Mouse (Mus musculus) forebrain, embryonic 14.5 days (tissue): ENCODE results near the gene Hoxd1. TPM values are rescaled to one million over a fixed set of nuclear protein-coding genes. Genes with fewer than 3 reads are reported as not detected.
A peak's percentile ranks its signal among the peaks of the same experiment; 100 is the strongest.

Experiments
- ATAC-seq: fragments of 200-750 bp; cut with Nextera tagmentation; 2 replicates; pipeline ENCODE4 v1.8.0; 2017; ENCODE audit warnings: mild to moderate bottlenecking, moderate library complexity
- DNase-seq: peaks from one replicate; pipeline ENCODE4 v3.0.0-alpha.2; 2015; ENCODE audit warnings: low spot score
- H3K27ac ChIP-seq: fragments of 300-500 bp; sonication (generic); 2 replicates; pipeline ENCODE4 v1.5.1; 2014; ENCODE audit warnings: low read depth, mild to moderate bottlenecking, control low read depth, low read length, moderate library complexity
- H3K27me3 ChIP-seq: fragments of 300-500 bp; sonication (generic); replicated peaks from 2 replicates; pipeline ENCODE4 v1.6.1; 2014; ENCODE audit warnings: low read length, control low read depth, mixed read lengths; ENCODE audit not compliant: control insufficient read depth, insufficient read depth
- H3K36me3 ChIP-seq: fragments of 300-500 bp; sonication (generic); 2 replicates; pipeline ENCODE4 v1.6.1; 2014; ENCODE audit warnings: low read length, control low read depth; ENCODE audit not compliant: control insufficient read depth, insufficient read depth
- H3K4me1 ChIP-seq: fragments of 300-500 bp; sonication (generic); 2 replicates; pipeline ENCODE4 v1.6.1; 2014; ENCODE audit warnings: antibody characterized with exemption, low read length, control low read depth; ENCODE audit not compliant: control insufficient read depth, insufficient read depth
- H3K4me2 ChIP-seq: fragments of 300-500 bp; sonication (generic); 2 replicates; pipeline ENCODE4 v1.6.1; 2014; ENCODE audit warnings: mild to moderate bottlenecking, control low read depth, low read length
- H3K4me3 ChIP-seq: fragments of 300-500 bp; sonication (generic); 2 replicates; pipeline ENCODE4 v1.5.1; 2014; ENCODE audit warnings: low read depth, low read length, control low read depth
- H3K9ac ChIP-seq: fragments of 300-500 bp; sonication (generic); 2 replicates; pipeline ENCODE4 v1.6.1; 2014; ENCODE audit warnings: mild to moderate bottlenecking, low read length, control low read depth, moderate library complexity
- H3K9me3 ChIP-seq: fragments of 300-500 bp; sonication (generic); replicated peaks from 2 replicates; pipeline ENCODE4 v1.6.1; 2016; ENCODE audit warnings: low read length, control low read depth, mixed read lengths; ENCODE audit not compliant: control insufficient read depth
- WGBS: fragments of 180-500 bp; shearing (Covaris S2); extraction: QIAGEN DNeasy Blood & Tissue Kit; methylation state at CpG from one replicate; pipeline ENCODE4 v1.1.7; 2014; 5-methylcytosine and 5-hydroxymethylcytosine counted together
- polyA plus RNA-seq: library from polyadenylated mRNA; unstranded; fragments of >200 nt; fragmentation: Nextera tagmentation; extraction: Ambion mirVana; gene quantifications from 2 replicates; pipeline ENCODE4 v1.2.1, GENCODE M21; 2014

The Hoxd1 gene
- polyA plus RNA-seq = not detected in 2 replicates

- Histone ChIP-seq H3K4me3 (peak within 1 kb of the TSS; percentile 43), H3K9me3 (no peaks in the 10 kb centered on the region), H3K36me3 (no peaks in the 10 kb centered on the region), H3K4me2 (peak within 1 kb of the TSS; percentile 80), H3K27me3 (peaks cover 74% of the 10 kb centered on the region), H3K9ac (peak within 1 kb of the TSS; percentile 25; the same call in 1 of the 2 replicates), H3K4me1 (peaks cover 5% of the 10 kb centered on the region; the same call in 1 of the 2 replicates), H3K27ac (no peak within 1 kb of the TSS)
- WGBS = under 1% methylated on average over 61 of the region's 61 CpGs
- peak; percentile 87 for ATAC-seq
- peak; percentile 61 for DNase-seq
Observed at GRCm38 (mm10) chr2:74762522-74763244, at the start of gene Hoxd1. Hoxd1 (plus strand) TSS chr2:74762980.

GRCm38 (mm10) chr2:74713239-74714150 lies 49.3 kb upstream of the Hoxd1 start:
- H3K9ac ChIP-seq = no peak overlapping the region
- H3K4me1 ChIP-seq = no peaks in the 10 kb centered on the region
- peaks cover 97% of the 10 kb centered on the region for H3K27me3 ChIP-seq
- H3K4me3 ChIP-seq = no peak overlapping the region
- no peaks in the 10 kb centered on the region for H3K36me3 ChIP-seq
- no peak overlapping the region for H3K27ac ChIP-seq
- no peaks in the 10 kb centered on the region for H3K9me3 ChIP-seq
- DNase-seq (no peak), ATAC-seq (no peak)
- 2% methylated on average over 19 of the region's 19 CpGs for WGBS
- no peak overlapping the region for H3K4me2 ChIP-seq

- 3% methylated on average over 18 of the region's 18 CpGs for WGBS
- no peaks in the 10 kb centered on the region for H3K4me1 ChIP-seq
- ATAC-seq (no peak), DNase-seq (no peak)
- no peaks in the 10 kb centered on the region for H3K36me3 ChIP-seq
- H3K27ac ChIP-seq = no peak overlapping the region
- peaks cover 97% of the 10 kb centered on the region for H3K27me3 ChIP-seq
- no peak overlapping the region for H3K4me3 ChIP-seq
- H3K9ac ChIP-seq = no peak overlapping the region
- no peaks in the 10 kb centered on the region for H3K9me3 ChIP-seq
- no peak overlapping the region for H3K4me2 ChIP-seq
Observed at GRCm38 (mm10) chr2:74714156-74714789, 48.5 kb upstream of the Hoxd1 start.

- 0% methylated on average over 14 of the region's 14 CpGs for WGBS
- Histone ChIP-seq H3K27ac (no peak overlapping the region), H3K4me1 (no peaks in the 10 kb centered on the region), H3K27me3 (peaks cover 97% of the 10 kb centered on the region), H3K9ac (no peak overlapping the region), H3K36me3 (no peaks in the 10 kb centered on the region), H3K4me3 (no peak overlapping the region), H3K4me2 (no peak overlapping the region), H3K9me3 (no peaks in the 10 kb centered on the region)
- ATAC-seq (no peak), DNase-seq (no peak)
Observed at GRCm38 (mm10) chr2:74714881-74715280, 47.9 kb upstream of the Hoxd1 start.

GRCm38 (mm10) chr2:74715504-74716241 lies 47.1 kb upstream of the Hoxd1 start:
- H3K27ac ChIP-seq = no peak overlapping the region
- peak; percentile 90 for DNase-seq
- no peaks in the 10 kb centered on the region for H3K4me1 ChIP-seq
- no peak overlapping the region for H3K4me3 ChIP-seq
- H3K36me3 ChIP-seq = no peaks in the 10 kb centered on the region
- H3K9ac ChIP-seq = no peak overlapping the region
- ATAC-seq = peak; percentile 69
- H3K4me2 ChIP-seq = peak overlapping the region; percentile 34; the same call in 1 of the 2 replicates
- peaks cover 97% of the 10 kb centered on the region for H3K27me3 ChIP-seq
- 3% methylated on average over 26 of the region's 26 CpGs for WGBS
- H3K9me3 ChIP-seq = no peaks in the 10 kb centered on the region

- no peaks in the 10 kb centered on the region for H3K36me3 ChIP-seq
- WGBS = 6% methylated on average over 2 of the region's 2 CpGs
- no peak overlapping the region for H3K4me2 ChIP-seq
- DNase-seq (no peak), ATAC-seq (no peak)
- H3K9ac ChIP-seq = no peak overlapping the region
- H3K4me3 ChIP-seq = no peak overlapping the region
- H3K4me1 ChIP-seq = no peaks in the 10 kb centered on the region
- H3K27ac ChIP-seq = no peak overlapping the region
- H3K9me3 ChIP-seq = no peaks in the 10 kb centered on the region
- H3K27me3 ChIP-seq = peaks cover 99% of the 10 kb centered on the region
Observed at GRCm38 (mm10) chr2:74720384-74720783, 42.4 kb upstream of the Hoxd1 start.

GRCm38 (mm10) chr2:74720955-74721491 lies 41.8 kb upstream of the Hoxd1 start:
- ATAC-seq (no peak), DNase-seq (no peak)
- Histone ChIP-seq H3K4me2 (no peak overlapping the region), H3K9ac (no peak overlapping the region), H3K27ac (no peak overlapping the region), H3K4me3 (no peak overlapping the region), H3K36me3 (no peaks in the 10 kb centered on the region), H3K9me3 (no peaks in the 10 kb centered on the region), H3K27me3 (peaks cover 99% of the 10 kb centered on the region), H3K4me1 (no peaks in the 10 kb centered on the region)
- 3% methylated on average over 5 of the region's 5 CpGs for WGBS

GRCm38 (mm10) chr2:74721882-74722281 lies 40.9 kb upstream of the Hoxd1 start:
- Histone ChIP-seq H3K36me3 (no peaks in the 10 kb centered on the region), H3K4me2 (no peak overlapping the region), H3K9ac (no peak overlapping the region), H3K4me1 (no peaks in the 10 kb centered on the region), H3K9me3 (no peaks in the 10 kb centered on the region), H3K4me3 (no peak overlapping the region), H3K27ac (no peak overlapping the region), H3K27me3 (peaks cover 99% of the 10 kb centered on the region)
- WGBS = 3% methylated on average over 6 of the region's 6 CpGs
- ATAC-seq = no peak
- no peak for DNase-seq
